Mouse (Mus musculus): Measurements from ENCODE around the gene Wasl.

Wasl gene

DNA sequence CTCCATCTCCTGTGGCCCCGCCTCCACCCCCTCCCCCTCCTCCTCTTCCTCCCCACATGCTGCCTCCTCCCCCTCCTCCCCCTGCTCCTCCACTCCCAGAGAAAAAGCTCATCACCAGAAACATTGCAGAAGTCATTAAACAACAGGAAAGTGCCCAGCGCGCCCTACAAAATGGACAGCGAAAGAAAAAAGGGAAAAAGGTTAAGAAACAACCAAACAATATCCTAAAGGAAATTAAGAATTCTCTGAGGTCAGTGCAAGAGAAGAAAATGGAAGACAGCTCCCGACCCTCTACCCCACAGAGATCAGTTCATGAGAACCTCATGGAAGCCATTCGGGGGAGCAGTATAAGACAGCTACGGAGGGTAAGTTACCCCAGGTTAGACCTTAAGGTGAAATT is 60.5 kb downstream of the Wasl start:
- no peak for DNase-seq (ENCODE audit: low spot score)

DNA sequence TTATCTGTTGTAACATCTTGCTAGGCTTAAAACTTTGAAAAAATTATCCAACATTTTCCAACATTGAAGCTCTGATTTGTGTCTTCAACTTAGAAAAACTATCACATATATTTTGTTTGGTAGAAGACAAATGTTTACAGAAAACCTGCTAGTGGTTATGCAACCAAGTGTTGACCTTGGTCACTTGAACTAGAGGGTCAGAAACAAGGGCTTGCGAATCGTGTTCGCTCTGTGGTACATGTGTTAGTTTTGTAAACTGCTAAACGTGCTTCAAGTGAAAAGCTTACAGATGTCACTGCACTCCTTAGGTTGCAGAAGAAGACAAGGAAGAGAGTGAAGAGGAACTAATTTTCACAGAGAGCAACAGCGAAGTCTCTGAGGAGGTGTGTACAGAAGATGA is 61.8 kb downstream of the Wasl start:
- DNase-seq (ENCODE audit: low spot score) = no peak

DNA sequence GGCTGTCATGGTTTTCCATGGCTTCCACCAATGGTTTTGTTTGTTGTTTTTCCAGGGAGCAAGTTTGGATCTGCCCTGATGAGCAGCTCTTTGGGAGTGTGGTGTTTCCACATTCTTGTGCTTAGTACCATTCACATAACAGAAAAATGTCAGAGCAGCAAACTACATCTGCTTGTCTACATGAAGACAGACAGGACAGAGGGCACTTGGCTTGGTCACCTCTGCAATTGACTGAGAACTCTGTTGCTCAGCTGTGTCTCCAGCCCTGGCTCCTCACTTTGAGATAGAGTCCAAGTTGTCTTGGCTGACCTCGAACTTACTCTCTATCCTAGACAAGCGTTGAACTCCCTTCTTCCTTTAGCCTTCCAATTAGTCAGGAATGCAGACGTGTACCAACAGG is 62.5 kb downstream of the Wasl start:
- no peak for DNase-seq (ENCODE audit: low spot score)

DNA sequence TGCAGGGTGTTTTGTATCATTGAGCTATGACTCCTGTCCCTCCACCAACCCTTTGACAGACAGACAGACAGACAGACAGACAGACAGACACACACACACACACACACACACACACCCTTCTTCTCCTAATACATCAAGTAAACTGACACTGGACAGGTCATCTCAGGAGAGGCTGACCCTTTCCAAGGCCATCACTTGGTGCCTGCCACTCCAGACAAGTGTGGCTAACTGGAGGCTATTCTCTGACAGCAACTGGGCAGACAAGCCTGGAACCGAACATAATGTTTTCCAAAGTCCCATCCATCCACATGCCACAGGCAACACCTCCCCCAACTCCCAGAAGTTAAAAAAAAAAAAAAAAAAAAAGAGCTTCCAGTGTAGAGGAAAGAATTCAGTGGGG is 63.1 kb downstream of the Wasl start:
- no peak for DNase-seq (ENCODE audit: low spot score)

DNA sequence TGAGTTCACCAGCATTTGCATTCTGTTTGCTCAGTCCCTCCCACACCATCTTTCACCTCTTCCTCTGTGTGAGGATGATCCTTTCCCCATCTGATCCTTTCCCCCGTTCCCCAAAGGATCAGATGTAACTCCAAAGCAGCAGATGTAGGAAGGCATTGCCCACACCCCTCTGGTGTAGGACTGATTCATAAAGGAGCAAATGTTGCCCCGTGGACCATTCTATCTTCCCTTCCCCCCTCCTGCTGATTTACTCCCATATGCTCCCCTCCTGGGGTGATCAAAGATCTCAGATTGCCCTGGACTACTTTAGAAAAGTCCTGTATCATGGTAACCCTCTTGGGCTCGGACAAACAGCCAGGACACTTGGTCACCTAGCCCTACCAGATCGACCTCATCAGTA is 64.1 kb downstream of the Wasl start:
- DNase-seq (ENCODE audit: low spot score) = no peak

DNA sequence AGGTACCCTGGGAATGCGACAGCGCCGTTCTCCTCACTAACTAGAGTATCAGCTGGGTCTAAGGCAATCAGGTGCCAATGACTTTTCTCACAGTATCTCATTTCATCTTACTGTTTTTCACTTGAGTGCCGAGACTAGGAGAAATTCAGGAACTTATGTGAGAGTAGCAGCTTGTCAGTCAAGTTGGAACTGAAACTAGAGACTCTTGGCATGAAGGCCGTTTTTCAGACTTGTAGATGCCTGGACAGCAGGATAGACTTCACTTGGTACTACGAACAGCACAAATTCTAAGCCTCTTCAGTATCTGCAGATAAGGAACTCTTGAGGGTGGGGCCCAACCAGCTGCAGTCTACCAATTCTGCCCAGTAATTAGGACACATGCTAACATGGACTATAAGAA is 64.7 kb downstream of the Wasl start:
- DNase-seq (ENCODE audit: low spot score) = no peak

DNA sequence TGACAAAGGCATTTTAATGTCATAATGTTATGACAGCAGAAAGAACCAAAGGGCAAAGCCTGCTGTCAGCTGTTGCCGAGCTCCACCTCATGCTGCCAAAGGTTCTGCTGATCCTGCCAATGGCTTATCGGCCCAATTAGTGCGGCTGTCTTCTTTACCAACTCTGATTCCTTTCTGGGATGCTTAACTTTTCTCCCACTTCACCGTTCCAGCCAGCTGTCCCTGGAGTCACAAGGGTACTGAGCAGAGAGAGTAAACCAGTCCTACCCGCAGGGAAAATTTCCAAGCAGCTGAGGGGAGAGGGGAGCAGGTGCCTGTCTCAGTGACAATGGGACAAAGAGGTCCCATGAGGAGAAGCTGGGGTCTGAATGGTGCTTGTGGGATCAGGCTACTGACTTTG is 65.2 kb downstream of the Wasl start:
- no peak for DNase-seq (ENCODE audit: low spot score)

DNA sequence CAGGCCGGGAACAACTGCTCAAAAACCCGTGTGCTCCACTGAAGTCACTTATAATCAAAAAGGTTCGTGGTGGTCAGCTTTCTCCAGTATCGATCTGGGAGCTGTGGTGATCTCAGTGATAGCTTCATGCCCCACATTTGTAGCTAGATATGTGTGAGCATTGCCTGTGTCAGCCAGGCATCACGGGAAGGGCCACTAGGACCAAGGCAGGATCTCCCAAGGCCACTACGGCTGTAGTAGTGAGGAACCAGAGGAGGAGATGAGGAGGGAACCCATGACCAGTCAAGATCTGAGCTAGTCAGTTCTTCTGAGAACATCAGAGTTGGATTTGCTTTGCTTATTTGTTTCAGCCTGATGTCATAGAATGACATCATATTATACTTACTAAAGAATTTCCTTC is 65.6 kb downstream of the Wasl start:
- no peak for DNase-seq (ENCODE audit: low spot score)

DNA sequence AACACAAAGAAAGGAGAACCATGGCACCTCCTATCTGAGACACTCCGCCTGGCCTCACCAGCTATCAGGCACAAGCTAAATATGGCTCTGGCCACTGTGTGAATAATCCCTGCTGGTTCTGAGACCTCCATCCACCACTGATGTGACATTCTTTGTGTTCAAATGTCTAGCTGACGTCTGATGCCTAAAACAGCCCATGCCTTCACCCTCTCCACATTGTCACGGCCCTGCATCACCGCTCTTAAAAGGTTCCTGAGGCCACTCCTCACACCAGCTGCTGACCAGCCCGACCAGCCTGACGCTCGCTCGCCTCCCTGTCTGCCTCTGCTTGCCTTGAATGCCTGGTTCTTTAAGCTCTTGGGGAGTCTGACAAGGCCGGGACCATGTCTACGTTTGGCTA is 67.3 kb downstream of the Wasl start, which contains the start of gene Lmod2:
Lmod2 (plus strand) TSS at position 263 of the 400 bp plus-strand sequence.
- no peak for DNase-seq (ENCODE audit: low spot score)

DNA sequence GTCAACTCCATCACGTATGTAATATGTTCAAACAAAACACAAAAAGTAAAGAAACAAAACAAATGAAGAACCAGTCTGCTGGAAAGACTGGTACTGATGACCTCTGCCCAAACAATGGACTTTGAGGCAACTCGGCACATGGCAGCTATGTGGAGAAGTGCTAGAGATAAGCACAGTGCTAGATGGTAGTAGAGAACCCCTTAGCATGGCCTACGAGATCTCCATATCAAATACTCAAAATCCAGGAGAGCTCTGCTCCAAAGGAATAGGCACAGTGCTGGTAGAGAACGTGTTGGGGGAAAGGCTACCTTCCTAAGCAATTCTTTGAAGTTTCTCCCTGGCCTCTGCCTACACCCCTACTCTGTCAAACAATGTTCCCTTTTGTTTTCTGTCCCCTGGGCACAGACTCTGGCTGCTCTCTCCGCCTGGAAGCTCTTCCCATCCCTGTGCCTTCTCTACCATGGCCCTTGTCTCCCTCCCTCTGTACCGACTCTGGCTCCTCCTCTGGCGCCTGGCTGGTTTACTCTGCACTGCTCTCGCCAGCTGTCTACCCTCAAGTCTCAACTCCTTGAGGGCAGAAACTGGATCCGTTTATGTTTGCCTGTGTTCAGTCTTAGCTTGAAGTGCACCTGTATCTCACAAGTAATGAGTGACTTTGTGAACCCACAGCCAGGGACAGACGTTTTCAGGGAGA is 73.1 kb downstream of the Wasl start:
- no peak for DNase-seq (ENCODE audit: low spot score)

DNA sequence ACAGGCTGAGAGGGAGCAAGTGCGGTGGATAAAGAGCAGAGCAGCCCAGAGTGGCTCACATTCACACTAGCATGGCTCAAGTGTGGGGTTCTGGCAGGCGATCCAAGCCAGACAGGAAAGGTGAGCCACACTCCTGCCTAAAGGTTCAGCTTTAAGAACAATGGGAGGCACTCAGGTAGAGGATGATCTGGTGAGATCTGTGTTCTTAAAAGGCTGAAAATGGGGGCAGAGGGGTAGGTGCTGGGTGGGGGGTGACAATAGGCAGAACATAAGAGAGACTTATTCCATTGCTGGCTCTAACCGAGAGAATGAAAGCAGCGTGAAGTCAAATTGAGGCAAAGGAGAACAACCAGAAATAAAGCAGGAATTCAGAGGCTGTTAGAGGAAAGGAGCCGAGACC is 74.5 kb downstream of the Wasl start:
- no peak for DNase-seq (ENCODE audit: low spot score)

DNA sequence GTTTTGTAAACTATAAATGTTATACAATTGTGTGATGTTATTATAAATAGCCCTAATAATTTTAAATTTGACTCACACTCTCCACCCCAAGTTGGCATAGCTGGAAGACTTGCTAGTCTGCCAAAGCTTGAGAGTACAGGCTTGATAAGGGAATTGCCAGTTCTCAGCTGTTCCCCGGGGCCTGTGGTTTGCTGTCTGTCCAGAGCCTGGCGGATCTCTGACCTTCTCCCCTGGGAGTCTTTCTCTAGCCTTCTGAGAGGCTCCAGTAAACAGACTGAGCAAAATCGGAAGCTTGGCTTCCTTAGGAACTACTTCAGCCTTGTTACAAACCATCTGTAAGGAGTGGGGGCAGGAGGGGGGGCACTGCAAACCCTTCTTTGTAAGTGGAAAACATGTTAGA is 77.9 kb downstream of the Wasl start:
- DNase-seq (ENCODE audit: low spot score) = no peak

DNA sequence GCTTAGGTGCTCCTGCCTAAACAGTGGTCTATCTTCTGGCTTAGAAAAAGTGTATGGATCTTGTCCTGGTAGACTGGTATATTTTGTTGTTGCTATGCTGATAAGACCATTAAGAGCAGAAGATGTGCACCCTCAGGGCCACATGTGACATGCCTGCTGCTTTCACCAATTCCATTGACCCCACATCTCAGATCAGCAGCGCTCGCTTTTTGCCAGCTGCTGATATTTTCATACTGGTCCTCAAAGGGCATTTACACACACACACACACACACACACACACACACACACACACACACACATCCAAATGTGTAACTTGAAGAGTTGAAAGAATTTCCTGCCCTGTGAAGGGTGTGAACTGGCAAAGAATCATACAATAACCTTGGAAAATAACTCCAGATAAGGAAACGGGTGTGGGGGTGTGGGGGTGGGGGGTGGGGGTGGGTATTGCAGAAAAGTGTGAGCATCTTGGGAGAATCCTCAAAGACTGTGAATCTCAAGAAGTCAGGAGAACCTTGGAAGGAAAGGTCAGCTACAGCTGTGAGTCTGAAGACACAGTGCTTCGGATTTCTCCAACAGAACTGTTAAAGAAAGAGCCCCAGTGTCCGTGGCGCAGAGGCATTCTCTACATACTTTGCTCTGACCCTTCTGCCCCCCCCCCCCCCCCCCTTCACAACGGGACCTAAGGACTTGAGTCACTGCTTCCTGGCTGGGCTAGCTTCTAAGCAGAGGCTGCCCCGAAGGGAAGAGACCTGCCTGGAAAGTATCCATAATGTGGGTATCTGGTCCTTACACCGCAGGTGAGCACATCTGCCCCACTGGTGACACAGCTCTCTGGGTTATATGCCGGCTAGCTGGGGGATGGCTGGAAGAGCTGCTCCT is 79.1 kb downstream of the Wasl start:
- no peak for DNase-seq (ENCODE audit: low spot score)

DNA sequence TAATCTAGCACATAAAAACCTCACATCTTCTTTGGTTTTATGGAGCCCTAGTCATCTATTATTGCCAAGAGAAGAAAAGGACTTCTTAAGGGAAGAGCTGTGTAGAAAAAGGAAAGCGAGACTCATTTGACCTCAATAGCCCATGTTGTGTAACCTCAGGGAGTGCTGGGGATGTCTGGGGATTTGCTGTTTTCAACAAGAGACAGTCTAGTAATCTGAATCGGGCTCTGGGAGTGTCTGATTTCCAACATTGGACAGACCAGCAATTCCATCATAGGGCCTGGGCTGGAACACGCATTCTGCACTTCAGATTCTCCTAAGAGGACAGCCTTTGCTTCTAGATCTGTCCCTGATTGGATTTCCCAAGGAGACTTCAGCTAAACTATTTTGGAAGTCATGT is 81.4 kb downstream of the Wasl start:
- no peak for DNase-seq (ENCODE audit: low spot score)

DNA sequence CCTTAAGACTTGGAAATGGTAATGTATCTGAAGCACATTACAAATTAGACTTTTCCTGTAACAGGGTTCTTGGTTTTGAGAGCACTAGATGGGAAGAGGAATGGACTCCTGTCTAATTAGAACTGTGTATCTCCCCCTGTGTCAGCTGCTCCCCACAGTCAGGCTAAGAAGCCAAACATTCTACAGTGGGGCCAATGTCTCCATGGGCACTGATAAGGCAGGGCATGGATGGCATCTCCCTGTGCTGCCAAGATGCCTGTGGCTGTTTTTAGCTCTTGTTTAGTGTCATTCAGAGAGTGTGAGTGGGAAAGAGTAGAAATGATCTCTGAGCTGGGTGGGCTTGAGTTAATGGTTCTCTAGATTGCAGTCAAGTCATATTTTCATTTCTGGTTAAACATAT is 91.5 kb downstream of the Wasl start:
- no peak for DNase-seq (ENCODE audit: low spot score)

DNA sequence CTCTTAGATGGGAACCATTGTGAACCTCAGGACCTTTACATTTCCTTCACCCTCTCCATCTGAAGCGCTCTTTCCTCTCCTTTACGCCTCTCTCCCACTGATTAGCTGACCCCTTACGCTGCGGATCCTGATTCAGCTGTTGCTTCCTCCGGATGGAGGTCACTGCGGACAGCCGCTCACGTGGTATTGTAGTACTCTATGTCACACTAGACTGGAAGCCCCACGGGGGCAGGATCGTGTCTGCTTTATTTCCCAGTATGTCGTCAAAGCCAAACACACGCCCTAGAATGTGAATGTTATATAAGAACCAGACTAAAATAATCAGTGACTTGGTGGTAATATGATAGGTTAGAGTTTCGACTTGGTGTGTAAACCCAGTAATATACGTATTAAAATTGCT is 92.4 kb downstream of the Wasl start:
- DNase-seq (ENCODE audit: low spot score) = no peak

DNA sequence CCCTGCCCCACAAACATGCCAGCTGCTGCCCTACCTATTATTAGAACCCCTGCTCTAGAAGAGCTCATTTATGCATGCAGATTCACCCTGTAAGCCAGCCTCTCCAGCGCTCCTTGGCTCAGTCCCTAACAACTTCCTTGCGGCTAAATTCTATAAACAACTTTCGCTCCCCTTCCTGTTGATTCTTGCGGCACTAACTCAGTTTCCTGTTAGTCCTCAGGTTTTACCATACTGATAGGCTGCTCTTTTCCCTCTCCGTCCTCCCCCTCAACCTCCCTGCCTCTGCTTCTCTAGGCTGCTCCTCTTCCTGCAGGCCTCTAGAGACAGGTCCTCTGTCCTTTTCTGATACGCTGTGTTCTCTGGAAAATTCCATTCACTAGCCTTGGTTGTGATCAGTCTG is 93.7 kb downstream of the Wasl start:
- DNase-seq (ENCODE audit: low spot score) = no peak

DNA sequence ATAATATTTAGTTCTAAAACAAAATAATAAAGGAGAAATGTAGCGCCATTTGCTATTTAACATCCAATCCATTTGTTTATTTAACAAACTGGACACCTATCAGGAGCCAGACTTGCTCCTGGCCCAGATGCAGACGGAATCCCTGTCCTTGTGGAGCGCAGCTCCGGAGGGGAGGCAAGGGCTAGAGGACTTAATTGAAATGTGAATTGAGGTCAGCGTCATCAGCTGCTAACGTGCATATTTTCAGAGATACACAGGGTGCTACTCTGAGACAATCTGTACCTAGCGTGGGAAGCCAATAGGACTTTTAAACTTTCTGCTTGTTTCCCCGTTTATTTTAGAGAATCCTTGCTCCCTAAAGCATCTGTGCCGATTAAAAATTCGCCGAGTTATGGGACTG is 94.5 kb downstream of the Wasl start:
- DNase-seq (ENCODE audit: low spot score) = no peak

DNA sequence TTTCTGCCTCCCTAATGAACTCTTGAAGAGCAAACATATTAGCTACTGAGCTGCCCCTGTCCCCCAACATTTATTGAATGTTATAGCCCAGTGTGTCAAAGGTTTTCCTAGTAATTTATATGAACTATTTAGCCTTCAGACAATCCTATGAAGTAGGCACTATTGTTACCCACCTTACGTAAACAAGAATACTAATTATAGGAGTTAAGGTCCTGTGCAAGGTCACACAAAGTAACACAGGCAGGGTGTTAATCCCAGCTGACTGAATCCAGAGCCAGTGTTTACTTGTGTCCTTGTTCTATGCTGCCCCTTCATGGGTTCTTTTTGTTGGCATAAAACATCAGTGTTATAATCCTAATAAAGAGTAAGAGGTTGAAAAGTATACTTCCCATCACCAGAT is 95.1 kb downstream of the Wasl start:
- no peak for DNase-seq (ENCODE audit: low spot score)

DNA sequence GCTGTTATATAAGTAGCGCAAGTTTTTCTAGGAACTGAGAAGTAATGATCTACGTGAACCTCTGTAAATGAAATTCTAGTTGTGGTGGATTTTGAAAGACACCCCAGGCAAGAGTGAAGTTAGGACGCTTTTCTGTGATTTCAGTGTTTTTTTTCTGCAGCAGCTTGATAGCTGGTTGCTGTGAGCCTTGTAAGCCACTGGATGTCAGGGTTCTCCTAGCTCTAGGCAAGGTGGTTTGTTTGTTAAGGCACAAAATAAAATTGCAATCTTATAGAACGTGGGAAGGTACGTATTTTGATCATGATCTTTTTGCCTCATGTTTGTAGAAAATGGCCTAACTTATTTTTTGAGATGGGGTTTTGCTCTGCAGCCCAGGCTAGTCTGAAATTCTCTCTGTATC is 95.8 kb downstream of the Wasl start:
- DNase-seq (ENCODE audit: low spot score) = no peak

DNA sequence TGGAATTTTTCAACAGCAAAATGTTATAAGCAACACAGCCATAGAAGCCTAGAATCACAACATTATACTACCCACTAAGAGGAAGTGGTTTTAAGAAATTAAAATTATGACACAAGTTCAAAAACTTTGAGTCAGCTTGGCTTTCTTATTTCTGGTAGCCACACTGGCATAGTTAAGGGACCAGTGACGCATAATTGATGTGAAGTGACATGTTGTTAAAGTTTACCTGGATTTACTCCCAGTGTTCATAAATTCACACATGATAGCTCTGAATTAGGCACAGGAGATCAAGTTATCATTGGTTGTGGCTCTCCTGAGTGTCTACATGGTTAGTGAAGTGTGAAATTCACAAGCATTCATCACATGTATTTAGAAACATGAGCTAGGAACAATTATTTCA is 99.9 kb downstream of the Wasl start:
- DNase-seq (ENCODE audit: low spot score) = no peak

DNA sequence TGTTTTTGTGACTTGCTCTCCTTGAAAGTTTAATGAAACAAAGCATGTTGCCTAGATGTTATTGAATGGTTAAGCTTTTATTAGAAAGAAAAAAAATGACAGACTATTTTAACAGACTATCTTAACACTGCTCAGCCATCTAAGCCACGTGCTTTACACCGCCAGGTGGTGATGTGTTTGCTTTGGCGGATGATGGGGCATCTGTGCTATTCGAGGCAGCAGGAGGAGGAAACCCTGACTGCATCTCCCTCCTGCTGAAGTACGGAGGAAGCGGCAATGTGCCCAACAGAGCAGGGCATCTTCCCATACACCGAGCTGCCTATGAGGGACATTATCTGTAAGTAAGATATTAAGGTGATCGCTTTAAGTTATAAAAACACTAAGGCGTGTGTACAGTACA is 100.7 kb downstream of the Wasl start:
- DNase-seq (ENCODE audit: low spot score) = no peak

Data from testis, postnatal 10 days (tissue).